Mouse (Mus musculus): ENCODE measurements around the gene Atp23.

- TF ChIP-seq GATA1 (IDR thresholded peaks at IDR 0.05; ENCODE audit: low read length) (no peak), TAL1 (IDR thresholded peaks at IDR 0.05; ENCODE audit: low read length) (no peak)
These were observed 74.2 kb downstream of the Atp23 start for GRCm38 (mm10) chr10:126826982-126827381.
